Mouse (Mus musculus): ENCODE data around the gene Cpb2. TPM values are rescaled to one million over a fixed set of nuclear protein-coding genes. Genes with fewer than 3 reads are reported as not detected.

The Cpb2 gene
- polyA plus RNA-seq, 1 experiment from 2014 or later = not detected

- ATAC-seq = no peak
- H3K4me3 ChIP-seq (replicated peaks; ENCODE audit: low read length) = no peak overlapping the region
- H3K4me2 ChIP-seq (ENCODE audit: low read length) = no peak overlapping the region
- no peaks in the 10 kb centered on the region for H3K4me1 ChIP-seq (replicated peaks; ENCODE audit: control insufficient read depth, insufficient read depth, low read length)
- H3K36me3 ChIP-seq (ENCODE audit: control insufficient read depth, insufficient read depth) = peaks cover 18% of the 10 kb centered on the region
- no peaks in the 10 kb centered on the region for H3K9me3 ChIP-seq (ENCODE audit: control insufficient read depth, low read length)
- no peak overlapping the region for H3K9ac ChIP-seq (replicated peaks; ENCODE audit: low read depth, low read length)
- 96% methylated on average over 32 of the region's 32 CpGs for WGBS
- no peak overlapping the region for H3K27ac ChIP-seq (ENCODE audit: low read length)
- no peaks in the 10 kb centered on the region for H3K27me3 ChIP-seq (replicated peaks; ENCODE audit: control insufficient read depth, insufficient read depth, low read length)
Measured at GRCm38 (mm10) chr14:75323354-75323753, 81.3 kb downstream of the Cpb2 start.

- WGBS = 81% methylated on average over 8 of the region's 8 CpGs
Measured at GRCm38 (mm10) chr14:75328062-75328461, 86.0 kb downstream of the Cpb2 start.

DNA sequence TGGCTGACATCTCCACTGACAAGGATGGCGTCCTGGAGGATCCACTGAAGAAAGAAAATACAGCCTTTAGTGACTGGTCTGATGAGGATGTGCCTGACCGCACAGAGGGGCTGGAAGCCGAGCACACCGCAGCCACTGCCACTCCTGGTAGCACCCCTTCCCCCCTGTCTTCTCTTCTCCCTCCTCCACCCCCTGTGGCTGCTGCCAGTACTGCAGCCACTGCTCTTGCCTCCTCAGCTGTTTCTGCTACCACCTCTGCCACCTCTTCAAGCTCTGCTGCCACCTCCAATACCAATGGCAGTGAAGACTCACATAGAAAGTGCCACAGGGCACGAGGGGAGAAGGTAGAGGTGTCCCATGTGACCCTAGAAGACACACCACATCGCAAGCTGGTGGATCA is 88.5 kb downstream of the Cpb2 start:
- Histone ChIP-seq H3K4me3 (replicated peaks; ENCODE audit: low read length) (no peak overlapping the region), H3K9ac (replicated peaks; ENCODE audit: low read depth, low read length) (no peak overlapping the region), H3K4me1 (replicated peaks; ENCODE audit: control insufficient read depth, insufficient read depth, low read length) (no peaks in the 10 kb centered on the region), H3K9me3 (ENCODE audit: control insufficient read depth, low read length) (no peaks in the 10 kb centered on the region), H3K27ac (ENCODE audit: low read length) (no peak overlapping the region), H3K4me2 (ENCODE audit: low read length) (no peak overlapping the region), H3K27me3 (replicated peaks; ENCODE audit: control insufficient read depth, insufficient read depth, low read length) (no peaks in the 10 kb centered on the region), H3K36me3 (ENCODE audit: control insufficient read depth, insufficient read depth) (peaks cover 20% of the 10 kb centered on the region)
- no peak for ATAC-seq
- 87% methylated on average over 6 of the region's 6 CpGs for WGBS

More at GRCm38 (mm10) chr14:75328062-75328461, 86.0 kb downstream of the Cpb2 start:
- H3K9me3 ChIP-seq (ENCODE audit: control insufficient read depth, low read length) = no peaks in the 10 kb centered on the region
- no peak overlapping the region for H3K4me2 ChIP-seq (ENCODE audit: low read length)
- no peak overlapping the region for H3K27ac ChIP-seq (ENCODE audit: low read length)
- H3K4me1 ChIP-seq (replicated peaks; ENCODE audit: control insufficient read depth, insufficient read depth, low read length) = no peaks in the 10 kb centered on the region
- no peak for ATAC-seq
- no peak overlapping the region for H3K4me3 ChIP-seq (replicated peaks; ENCODE audit: low read length)
- H3K27me3 ChIP-seq (replicated peaks; ENCODE audit: control insufficient read depth, insufficient read depth, low read length) = no peaks in the 10 kb centered on the region
- no peak overlapping the region for H3K9ac ChIP-seq (replicated peaks; ENCODE audit: low read depth, low read length)
- H3K36me3 ChIP-seq (ENCODE audit: control insufficient read depth, insufficient read depth) = peaks cover 27% of the 10 kb centered on the region

Small RNAs within 50 kb of the gene (microRNA-seq; reads per million reads assigned to microRNA genes)
- not detected for gene Gm44482

Other genes starting within 250 kb of the Cpb2 start
- 0.13 and 0.21 TPM in 2 replicates for gene Rubcnl, start 226.3 kb upstream of the Cpb2 start, polyA plus RNA-seq (2015; fragmentation: Nextera tagmentation; extraction: Ambion mirVana)
- gene Lrrc63, start 111.4 kb upstream of the Cpb2 start, polyA plus RNA-seq (2015; fragmentation: Nextera tagmentation; extraction: Ambion mirVana) = not detected in 2 replicates
- 11.7 and 14.5 TPM in 2 replicates for gene Lcp1, start 111.2 kb upstream of the Cpb2 start, polyA plus RNA-seq (2015; fragmentation: Nextera tagmentation; extraction: Ambion mirVana)
- 53.4 and 54.7 TPM in 2 replicates for gene Zc3h13, start 42.1 kb downstream of the Cpb2 start, polyA plus RNA-seq (2015; fragmentation: Nextera tagmentation; extraction: Ambion mirVana)
- gene Siah3, start 213.7 kb downstream of the Cpb2 start, polyA plus RNA-seq (2015; fragmentation: Nextera tagmentation; extraction: Ambion mirVana) = 4.1 and 4.4 TPM in 2 replicates